Mouse (Mus musculus) thymus, adult 2 months (tissue): ENCODE results near the gene Aff3.

Experiments used
- CTCF ChIP-seq: fragments of 200-500 bp; IDR thresholded peaks from 2 replicates; pipeline ENCODE4 v1.5.1; 2012; ENCODE audit warnings: mild to moderate bottlenecking, control low read depth, low read length, moderate library complexity, borderline replicate concordance; ENCODE audit not compliant: control insufficient read depth, poor library complexity, insufficient read depth; ENCODE audit errors: extremely low read depth
- POLR2A ChIP-seq: fragments of 200-500 bp; IDR thresholded peaks from 2 replicates; pipeline ENCODE4 v1.6.1; 2012; ENCODE audit warnings: mild to moderate bottlenecking, low read length, control low read depth, moderate library complexity; ENCODE audit not compliant: control insufficient read depth, poor library complexity, insufficient read depth; ENCODE audit errors: extremely low read depth

- TF ChIP-seq CTCF, result no peak
- no peak for TF ChIP-seq POLR2A
These were observed 435.9 kb downstream of the Aff3 start for GRCm38 (mm10) chr1:38228806-38229205.
